Mouse (Mus musculus) left cerebral cortex, adult 8-10 months (tissue): ENCODE results near the gene Bhlhe23. TPM values are rescaled to one million over a fixed set of nuclear protein-coding genes. Genes with fewer than 3 reads are reported as not detected.

Experiments
- DNase-seq, 2 experiments: peaks; one replicate each; pipeline ENCODE4 v3.0.0; 2022; ENCODE audit warnings: low spot score in 2 of 2
- total RNA-seq, 4 experiments: library from RNA; stranded (reverse); gene quantifications; 2 replicates each; pipeline ENCODE4 v1.2.4; 2022

The Bhlhe23 gene
- total RNA-seq, 4 experiments from 2014 or later, result not detected

DNA sequence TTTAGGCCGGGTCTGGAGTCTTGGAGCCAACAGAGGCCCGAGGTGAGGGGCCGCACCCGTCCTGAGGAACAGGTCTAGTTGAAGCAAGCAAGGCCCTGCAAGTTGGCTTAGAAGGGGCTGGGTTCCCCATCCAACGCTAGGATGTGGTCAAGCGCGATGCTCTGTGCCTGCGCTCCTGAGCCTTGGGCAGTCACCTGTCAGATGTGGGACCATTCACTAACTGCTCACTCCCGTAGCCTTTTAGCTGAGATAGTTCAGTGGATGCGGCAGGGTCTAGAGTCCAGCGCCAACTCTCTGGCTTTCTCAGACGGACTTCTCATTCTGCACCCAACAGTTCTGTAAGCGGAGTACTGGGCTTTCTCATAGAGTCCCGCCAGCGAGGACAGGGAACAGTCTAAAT, 1.1 kb downstream of the Bhlhe23 start:
- no peak for DNase-seq

DNA sequence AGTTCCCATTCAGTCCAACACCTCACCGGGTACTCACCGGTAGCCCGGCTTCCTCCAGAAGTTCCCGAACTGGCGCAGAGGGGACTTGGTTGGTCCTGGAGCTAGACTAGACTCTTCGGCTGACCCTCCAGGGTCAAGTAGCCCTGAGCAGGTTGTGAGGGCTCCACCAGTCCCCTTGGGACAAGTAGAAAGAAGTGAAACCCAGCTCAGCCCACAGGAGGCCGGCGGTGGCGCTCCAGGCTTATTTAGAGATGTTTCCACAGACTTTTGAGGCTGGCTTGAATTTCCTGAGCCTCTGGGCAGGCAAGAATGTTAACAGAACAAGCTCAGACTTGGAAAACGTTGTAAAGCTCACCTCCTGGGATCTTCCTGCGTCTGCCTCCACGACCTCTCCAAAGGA, 1.5 kb downstream of the Bhlhe23 start:
- no peak for DNase-seq

DNA sequence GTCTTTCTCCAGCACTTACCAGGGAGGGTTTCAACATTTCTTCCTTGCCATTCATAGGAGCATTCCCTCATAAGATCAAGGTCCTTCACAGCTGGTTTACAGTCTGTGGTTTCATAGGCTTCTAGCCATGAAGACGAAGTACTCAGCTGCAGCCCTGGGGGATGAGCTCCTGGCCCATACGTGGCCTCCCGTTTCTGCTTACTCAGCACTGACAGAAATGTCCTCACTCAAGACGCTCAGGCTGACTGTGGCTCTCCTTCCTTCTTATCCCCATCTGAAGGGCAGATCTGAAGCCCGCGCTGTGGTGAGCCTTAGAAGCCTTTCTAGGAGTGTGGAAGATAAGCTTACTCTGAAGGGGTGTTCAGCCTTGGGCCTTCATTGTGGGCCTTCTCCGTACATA, 11.0 kb downstream of the Bhlhe23 start:
- no peak for DNase-seq

DNA sequence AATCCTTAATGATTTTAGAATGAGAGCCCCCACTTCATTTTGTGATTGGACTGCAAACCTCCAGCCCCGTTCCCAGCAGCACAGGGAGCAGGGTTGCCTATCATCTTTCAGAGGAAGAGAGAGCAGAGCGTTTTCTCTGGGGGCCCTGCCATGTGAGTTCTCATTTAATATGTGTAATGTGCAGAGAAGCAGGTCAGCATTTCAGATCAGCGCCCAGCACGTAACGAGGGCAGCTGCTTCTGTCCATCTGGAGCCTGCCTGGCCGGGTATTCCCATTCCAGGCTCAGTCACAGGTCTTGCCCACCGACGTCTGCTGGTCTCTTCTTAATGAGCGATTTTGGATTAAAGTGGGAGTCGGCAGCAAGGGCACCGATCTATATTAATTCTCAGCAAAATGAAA, 11.7 kb downstream of the Bhlhe23 start:
- DNase-seq, result no peak

DNA sequence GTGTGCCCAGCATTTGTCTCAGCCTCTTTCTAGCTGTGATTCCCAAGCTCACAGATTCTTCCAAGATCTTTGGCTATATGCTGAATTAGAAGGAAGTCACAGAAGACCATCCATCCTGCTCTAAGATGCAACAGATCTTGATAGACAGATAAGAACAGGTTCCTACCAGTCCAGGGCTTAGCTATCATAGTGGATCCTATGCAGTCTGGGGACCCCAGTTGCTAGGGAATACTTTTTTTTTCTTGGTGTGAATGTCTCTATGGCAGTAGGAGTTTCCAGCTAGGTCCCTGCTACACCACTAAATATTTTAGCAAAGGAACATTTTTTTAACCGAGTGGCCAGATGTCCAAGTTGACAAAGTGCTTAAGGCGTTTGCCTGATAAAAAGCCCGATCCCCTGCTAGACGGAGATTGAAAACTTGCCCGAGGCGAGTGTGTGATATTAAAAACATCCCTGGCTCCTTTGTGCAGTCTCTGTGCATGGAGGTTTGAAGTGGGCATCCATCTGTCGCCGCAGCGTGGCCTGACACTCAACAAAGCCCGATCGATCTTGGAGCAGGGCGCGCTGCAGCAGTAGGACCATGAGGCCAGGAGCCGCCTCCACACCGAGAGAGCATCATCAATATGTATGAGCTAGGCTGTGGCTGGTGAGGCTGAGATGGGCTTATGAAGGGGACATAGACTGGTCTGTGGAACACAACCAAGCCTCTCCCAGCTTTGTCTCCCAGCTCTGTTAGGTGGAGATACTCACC, 18.0 kb downstream of the Bhlhe23 start:
- DNase-seq, result no peak

DNA sequence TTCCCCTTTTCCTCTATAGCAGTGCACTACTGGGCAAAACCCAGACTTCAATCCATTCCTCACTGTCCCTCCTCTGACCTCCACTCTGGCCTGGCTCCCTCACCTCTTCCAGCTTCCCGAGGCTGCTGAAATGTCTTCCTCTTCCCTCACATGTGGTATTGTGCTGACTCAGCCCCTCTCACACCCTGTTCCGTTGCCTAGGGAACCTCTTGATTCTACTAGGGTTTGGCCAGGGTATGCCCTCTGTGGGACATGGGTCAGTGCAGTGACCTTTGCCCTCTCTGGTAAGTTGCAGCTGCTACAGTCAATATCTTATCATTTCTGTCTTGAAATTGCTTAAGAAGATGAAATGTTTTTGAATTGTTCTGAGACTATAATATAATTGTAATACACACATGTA, 19.9 kb downstream of the Bhlhe23 start:
- no peak for DNase-seq

DNA sequence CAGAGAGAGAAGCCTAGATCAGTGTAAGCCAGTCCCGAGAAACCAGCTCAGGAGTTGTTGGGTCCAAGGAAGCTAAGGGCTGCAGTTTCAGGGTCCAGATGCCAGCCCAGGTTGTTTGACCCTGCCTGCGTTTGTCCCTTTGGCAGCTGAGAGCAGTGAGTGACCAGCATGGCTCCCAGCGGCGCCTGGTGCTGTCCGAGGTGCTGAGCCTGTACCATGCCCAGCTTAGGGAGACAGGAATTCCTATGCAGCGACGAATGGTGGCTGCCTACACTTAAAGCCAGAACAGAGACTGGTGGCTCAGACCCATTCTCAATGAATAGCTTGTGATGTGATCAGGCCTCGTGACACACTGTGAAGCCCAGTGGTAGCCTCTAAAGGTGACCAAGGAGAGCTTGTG, 20.8 kb downstream of the Bhlhe23 start:
- DNase-seq, result no peak

DNA sequence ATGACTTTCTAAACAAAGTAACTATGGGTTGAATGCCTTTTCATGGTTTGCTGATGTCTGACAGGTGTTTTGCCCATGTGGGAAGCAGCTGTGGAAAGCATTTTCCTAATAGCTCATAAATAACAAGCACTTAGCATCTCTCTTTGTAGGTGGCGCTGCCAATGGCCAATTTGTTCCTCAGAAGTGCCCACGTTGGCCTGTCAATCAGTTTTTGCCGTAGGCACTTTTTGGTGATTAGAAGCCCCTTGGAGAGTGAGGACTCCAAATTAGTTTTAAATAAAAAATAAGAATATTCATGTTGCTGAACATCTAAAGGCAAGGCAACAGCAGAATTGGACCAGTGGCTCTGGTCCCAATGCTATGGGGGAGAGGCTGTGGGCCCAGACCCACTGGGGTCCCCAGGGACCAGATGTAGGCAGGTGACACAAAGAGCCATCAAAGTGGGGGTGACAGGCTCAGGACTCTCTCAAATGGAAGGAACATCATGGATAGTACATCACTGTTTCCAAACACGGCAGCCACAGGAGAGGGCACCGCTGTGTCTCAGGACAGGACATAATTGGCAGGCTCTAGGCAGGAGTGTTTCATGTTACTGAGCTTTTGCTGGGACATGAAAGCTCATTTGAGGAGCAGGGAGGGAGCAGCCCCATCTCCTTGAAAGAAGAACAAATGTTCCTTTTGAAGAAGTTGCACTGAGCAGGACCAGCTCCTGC, 21.6 kb downstream of the Bhlhe23 start:
- no peak for DNase-seq

DNA sequence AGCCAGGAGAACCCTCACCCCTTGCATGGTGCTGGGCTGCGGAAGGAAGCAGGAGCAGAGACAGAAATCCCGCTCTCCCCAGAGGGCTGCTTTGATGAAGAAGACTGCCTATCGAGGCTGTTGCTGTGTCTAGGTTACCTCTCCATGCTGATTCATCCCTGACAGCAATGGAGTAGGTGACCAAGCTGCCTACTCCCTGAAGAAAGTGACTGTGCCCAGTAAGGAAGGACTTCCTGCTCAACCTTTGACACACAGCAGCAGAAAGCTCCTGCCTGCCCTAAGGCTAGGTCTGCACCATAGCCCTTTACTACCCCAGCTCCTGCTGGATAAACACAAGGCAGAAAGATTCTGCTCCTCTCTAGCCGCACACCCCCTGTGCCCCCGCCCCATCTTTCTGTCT, 27.8 kb downstream of the Bhlhe23 start:
- no peak for DNase-seq

DNA sequence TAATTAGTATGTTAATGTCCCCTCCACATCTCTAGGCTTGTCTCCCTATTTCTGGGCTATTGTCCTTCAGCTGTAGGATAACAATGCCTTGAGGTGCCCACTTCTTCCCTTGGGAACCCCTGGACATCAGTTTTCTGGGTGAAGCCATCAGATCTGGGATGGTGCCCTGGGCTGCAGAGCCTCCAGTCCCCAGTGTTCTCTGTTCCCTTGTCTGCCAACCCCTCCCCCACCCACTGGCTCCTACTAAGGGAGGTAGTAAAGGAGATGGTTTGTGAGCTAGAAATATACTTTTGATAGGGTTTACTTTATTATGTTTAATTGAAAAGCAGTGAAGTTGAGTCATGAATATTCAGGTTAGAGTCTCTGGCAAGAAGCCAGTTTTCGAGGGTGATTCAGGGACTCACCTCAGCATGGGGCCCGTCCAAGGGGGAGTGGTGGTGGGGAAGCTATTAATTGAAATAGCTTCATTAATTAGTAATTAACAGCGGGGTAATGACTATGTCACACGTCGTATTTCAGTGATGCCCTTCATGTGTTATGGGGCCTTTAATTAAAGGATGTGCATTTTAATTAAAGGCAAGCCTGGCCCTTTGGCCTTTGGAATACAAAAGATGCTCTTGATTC, 30.0 kb downstream of the Bhlhe23 start:
- DNase-seq, result no peak

DNA sequence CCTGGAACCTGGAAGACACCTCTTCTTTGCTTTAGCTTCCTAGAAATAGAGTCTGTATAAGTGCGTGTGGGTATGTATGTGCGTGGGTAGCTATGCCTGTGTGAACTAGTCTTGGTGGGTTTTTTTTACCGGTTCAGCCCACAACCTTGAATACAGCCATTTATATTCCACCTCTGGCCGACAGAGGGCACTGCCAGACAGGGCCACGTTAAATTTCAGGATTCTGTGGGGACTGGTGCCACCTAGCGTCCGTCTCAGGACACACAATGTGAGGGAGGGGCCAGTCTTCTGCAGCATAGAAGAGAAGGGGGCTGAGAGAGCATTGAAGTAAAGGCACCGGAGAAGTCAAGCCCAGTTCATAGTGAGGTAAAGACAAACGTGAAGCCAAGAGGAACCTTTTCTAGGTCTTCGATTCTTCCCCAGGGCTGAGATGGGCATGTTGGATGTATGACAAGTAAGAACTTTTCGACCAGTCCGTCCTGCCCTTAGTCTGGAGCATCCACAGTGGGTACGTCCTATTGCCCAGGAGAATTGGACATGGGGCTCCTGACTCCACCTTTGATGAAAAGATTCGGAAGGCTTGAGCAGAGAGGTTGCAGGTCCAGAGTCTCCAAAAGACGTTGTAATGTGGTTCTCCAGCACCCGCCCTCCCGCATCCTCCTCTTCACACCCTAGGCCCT, 31.3 kb downstream of the Bhlhe23 start:
- peak; percentile 67 to 72 for DNase-seq

DNA sequence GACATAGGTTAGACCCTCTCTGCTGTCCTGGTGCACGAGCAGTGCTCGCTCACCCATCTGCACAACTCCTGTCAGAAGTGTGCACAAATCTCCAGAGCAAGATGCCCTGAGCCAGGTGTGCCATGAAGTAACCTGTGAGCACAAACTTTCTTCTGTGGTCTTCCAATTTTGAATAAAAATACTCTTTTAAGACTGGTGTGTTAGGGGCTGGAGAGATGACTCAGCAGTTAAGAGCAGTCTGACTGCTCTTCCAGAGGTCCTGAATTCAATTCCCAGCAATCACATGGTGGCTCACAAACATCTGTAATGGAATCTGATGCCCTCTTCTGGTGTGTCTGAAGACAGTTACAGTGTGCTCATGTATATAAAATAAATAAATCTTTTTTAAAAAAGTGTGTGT, 33.4 kb downstream of the Bhlhe23 start:
- DNase-seq, result no peak

DNA sequence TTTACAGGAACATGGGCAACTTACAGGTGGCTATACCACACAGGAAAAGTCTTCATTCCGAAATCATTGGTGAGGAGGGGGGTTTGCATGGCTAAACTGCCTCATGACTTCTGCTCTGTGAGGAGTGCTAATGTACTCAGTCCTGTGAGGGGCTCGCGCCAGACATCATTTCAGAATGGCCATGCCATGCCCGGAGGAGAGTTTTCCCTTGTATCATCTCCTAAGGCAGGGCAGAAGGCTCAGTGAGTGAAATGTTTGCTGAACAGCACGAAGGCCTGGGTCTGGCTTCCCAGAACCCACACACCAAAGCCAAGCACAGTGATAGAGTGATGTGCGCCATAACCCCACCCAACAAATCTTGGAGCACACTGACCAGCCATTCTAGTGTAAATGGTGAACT, 33.9 kb downstream of the Bhlhe23 start:
- DNase-seq, result no peak

DNA sequence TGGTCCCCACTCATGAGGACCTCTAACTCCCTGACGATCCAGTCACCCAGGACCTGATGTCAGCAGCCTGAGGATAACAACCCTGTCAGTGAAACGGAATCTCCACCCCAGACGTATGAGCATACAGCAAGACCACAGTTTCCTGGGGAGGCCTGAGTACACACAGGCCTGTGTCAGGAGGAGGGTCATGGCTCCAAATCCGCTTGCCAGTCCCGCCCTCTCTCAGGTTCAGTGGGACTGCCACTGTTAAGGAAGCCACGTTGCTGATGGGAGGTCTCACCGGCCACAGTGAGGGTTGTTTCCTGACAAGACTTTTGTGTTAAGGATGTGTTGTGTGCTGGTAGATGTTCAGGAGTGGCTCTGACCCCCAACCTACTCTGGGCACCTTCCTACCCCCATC, 35.3 kb downstream of the Bhlhe23 start:
- DNase-seq, result no peak

DNA sequence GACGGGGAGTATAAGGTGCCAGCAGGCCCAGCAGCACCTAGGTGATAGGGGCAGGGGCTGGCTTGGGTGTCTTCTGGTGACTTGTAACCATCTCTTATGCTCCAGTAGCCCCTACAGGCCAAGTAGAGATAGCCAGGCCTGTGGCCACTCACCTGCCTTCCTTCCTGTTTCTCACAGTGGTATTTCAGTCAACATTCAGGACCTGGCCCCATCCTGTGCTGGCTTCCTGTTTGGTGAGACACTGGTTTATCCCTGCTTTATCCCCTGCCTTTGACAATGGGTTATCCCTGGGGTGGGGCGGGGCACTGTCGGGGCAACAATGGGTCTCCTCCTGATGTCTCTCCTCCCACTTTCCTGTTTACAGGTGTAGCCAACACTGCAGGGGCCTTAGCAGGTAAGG, 36.4 kb downstream of the Bhlhe23 start:
- no peak for DNase-seq

DNA sequence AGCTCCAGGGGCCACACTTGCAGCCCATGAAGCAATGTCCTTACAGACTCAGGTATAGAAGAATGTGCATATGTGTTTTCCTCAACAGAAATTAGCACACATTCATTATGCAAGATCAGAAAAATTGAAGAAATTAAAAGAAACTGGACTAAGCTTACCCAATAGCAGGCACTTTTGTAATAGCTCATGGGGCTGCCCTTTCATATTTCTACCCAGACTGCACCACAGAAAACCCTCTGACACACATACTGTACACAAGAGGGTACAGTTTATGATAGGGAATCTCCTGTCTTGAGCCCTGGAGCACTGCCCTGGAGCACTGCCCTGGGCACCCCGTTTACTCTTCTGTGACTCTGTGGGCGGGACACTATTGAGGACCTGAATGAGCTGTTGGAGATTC, 38.7 kb downstream of the Bhlhe23 start:
- DNase-seq, result no peak

DNA sequence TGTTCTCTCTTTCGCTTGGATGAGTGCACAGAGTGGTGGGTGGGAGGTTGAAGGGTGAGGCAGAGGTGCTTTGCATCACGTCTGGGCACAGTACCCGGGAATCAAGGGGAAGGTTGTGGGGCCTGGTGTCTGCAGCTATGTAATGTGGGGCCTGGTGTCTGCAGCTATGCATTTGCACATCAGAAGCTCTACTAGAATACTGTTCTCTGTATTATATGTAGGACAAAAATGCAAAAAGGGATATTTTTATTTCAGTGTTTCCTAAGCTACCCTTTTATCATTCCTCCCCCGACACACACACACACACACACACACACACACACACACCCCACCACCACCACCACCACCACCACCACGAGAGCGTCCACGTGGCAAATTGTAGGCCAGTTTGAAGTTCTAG, 41.5 kb downstream of the Bhlhe23 start:
- DNase-seq, result no peak

DNA sequence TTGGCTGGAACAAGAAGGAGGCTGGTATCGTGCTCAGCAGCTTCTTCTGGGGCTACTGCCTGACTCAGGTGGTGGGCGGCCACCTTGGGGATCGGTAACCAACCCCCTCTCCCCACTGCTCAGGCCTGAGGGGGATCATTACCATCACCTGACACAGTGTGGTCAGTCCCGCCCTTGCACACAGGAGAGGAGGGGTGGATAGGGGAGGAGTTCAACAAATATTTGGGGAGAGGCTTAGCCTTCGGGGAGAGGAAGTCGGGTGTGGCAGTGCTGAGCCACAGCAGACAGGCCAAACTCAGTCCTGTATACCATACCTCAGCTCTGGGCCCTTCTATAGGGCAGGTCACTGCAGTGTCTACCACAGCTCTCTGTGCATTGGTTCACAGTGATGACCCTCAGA, 44.7 kb downstream of the Bhlhe23 start:
- DNase-seq, result no peak

DNA sequence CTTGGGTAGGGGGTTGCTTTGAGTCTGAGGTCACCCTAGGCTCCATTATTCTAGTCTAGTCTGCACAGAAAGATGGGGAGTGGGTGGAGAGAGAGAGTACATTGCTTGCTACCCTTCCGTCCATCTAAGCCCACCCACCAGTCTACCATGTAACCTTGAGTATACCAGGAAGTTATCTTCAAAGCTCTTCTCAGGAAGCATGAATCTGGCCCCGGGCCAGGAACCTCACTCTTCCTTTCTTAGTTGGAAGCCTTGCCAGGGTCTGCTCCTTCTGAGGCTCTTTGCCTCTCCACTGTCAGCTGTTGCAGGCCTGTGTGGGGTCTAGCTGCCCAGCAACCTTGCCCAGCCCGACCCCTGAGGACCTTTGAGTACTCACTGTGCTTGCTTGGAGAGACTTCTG, 45.7 kb downstream of the Bhlhe23 start:
- DNase-seq, result no peak

DNA sequence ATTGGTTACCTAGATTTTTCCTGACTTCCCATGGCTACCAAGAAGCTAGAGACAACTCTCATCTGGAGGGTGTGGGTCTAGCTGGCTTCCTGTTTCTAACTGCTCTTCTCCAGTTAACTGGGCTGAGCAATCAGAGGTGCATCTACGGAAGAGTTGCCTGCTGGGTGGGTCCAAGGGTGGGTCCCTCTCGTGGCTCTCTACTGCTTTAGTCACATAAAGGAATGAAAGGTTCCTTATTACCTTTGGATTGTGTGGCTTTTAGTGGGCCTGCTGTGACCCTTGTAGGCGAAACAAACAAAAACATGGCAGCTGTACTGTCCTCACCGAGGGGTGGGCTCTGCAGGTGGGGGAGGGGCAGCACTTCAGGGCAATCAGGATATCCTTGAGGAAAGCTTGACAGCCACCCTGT, 49.1 kb downstream of the Bhlhe23 start:
- no peak for DNase-seq

DNA sequence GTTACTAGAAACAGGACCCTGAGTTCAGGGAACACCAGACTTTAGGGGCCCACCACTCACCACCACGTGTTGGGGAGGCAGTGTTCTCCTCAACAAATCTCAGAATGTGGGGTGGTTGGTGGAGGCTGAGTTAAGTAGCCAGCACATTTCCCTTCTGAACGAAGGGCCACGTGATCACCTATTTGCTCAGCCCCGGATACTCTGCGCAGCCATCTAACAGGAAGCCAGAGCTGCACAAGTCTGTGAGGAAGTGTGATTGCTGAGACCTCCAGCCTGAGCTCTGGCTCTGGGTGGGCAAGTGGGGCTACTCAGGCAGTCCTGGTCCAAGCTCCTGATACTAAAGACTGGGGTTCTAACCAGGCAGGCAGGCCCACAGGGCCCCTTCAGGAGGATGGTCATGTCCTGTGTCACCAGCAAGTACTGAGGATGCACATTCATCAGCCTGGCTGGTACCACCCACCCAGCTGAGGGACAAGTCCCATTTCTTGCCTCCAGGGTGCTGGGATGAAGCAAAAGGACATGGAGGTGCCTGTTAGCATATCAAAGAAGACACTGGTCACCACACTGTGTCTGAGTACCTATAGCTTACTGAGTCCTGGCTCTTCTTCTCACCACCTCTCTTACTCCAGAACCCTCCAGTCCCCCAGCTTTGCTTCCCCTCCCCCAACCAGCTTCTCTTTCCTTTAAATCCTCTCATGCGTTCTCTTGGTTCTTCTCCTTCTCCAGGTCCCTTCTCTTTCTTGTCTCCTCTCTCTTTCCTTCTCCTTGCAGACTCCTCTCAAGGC, 49.9 kb downstream of the Bhlhe23 start:
- DNase-seq, result no peak
